Mouse (Mus musculus): ENCODE measurements around the gene Spem1. TPM values are rescaled to one million over a fixed set of nuclear protein-coding genes. Genes with fewer than 3 reads are reported as not detected.

The Spem1 gene
- polyA plus RNA-seq, 1 experiment from 2014 or later, result 0.35 TPM

DNA sequence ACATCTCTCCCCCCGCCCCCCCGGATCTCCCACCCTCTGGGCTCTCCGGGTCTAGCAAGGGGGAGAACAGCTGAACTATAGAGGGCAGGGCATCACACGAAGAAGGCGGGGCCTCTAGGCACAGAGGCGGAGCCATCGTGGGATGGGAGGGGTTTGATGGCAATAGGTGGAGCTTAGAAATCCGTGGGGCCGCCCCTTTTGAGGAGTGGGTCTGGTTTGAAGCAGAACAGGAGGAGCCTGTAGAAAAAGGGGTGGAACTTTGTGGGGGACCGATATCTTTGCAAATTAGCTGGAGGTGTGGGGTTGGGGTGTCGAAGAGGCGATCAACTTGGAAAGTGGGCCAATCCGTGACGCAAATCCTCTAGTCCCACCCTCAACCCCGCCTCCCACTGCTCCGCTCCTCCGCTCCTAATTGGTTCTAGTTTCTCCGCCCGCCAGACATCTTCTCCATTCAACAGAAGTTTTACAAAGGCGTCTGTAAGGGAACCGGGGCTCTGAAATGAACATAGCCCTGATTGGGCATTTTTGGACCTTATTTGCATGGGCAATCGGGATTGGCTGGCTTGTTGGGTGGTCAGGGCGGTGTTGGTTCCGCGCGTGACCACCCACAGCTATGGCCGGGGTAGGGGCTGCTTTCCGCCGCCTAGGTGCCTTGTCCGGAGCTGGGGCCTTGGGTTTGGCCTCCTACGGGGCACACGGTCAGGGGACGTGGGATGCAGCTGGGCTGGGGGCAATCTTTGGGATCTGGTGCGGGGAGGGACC, 16.2 kb upstream of the Spem1 start, which contains the start of gene Tmem256:
Gene Tmem256, plus strand, starts transcription at position 563 of the 762 bp plus-strand sequence.
- H3K9me3 ChIP-seq (ENCODE audit: control insufficient read depth, low read length), result no peaks in the 10 kb centered on the region
- no peaks in the 10 kb centered on the region; the same call in 1 of the 2 replicates for H3K36me3 ChIP-seq (ENCODE audit: control insufficient read depth, insufficient read depth, low read length)
- no peaks in the 10 kb centered on the region for H3K27me3 ChIP-seq (replicated peaks; ENCODE audit: control insufficient read depth, insufficient read depth, low read length)
- peak within 1 kb of the TSS; percentile 96 for H3K27ac ChIP-seq (ENCODE audit: low read depth, low read length)
- peak within 1 kb of the TSS; percentile 89 for H3K4me2 ChIP-seq (ENCODE audit: low read length)
- peak within 1 kb of the TSS; percentile 94 for H3K9ac ChIP-seq (ENCODE audit: low read depth, low read length)
- peaks cover 34% of the 10 kb centered on the region for H3K4me1 ChIP-seq (ENCODE audit: control insufficient read depth, insufficient read depth, low read depth, low read length)
- WGBS, result under 1% methylated on average over 34 of the region's 34 CpGs
- peak within 1 kb of the TSS; percentile 87 for H3K4me3 ChIP-seq (ENCODE audit: low read length)
- peak; percentile 92 for ATAC-seq

DNA sequence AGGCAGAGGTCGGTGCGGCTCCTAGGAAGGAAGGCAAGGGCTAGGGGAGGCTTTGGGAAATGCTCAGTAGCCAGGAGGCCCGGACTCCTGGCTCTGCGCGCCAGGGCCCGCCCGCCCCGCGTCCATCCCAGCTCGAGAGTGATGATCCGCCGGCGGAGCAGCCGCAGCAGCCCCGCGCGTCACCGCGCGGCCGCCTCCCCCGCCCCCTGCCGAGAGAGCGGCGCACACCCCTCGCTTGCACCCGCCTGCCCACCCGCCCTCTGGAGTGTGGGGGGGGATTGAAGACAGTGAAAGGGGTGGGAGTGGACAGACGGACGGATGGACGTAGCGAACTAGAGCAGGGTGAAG, 15.6 kb upstream of the Spem1 start, which contains the start of gene Nlgn2:
Gene Nlgn2, minus strand, starts transcription at position 181 of the 348 bp plus-strand sequence.
- peak within 1 kb of the TSS; percentile 96 for H3K27ac ChIP-seq (ENCODE audit: low read depth, low read length)
- H3K4me1 ChIP-seq (ENCODE audit: control insufficient read depth, insufficient read depth, low read depth, low read length), result peaks cover 34% of the 10 kb centered on the region
- no peaks in the 10 kb centered on the region for H3K27me3 ChIP-seq (replicated peaks; ENCODE audit: control insufficient read depth, insufficient read depth, low read length)
- ATAC-seq, result no peak; the same call in 1 of the 2 replicates
- peak within 1 kb of the TSS; percentile 89 for H3K4me2 ChIP-seq (ENCODE audit: low read length)
- H3K36me3 ChIP-seq (ENCODE audit: control insufficient read depth, insufficient read depth, low read length), result peaks cover 4% of the 10 kb centered on the region
- H3K4me3 ChIP-seq (ENCODE audit: low read length), result peak within 1 kb of the TSS; percentile 87
- peak within 1 kb of the TSS; percentile 94 for H3K9ac ChIP-seq (ENCODE audit: low read depth, low read length)
- 0% methylated on average over 19 of the region's 32 CpGs for WGBS
- no peaks in the 10 kb centered on the region for H3K9me3 ChIP-seq (ENCODE audit: control insufficient read depth, low read length)

DNA sequence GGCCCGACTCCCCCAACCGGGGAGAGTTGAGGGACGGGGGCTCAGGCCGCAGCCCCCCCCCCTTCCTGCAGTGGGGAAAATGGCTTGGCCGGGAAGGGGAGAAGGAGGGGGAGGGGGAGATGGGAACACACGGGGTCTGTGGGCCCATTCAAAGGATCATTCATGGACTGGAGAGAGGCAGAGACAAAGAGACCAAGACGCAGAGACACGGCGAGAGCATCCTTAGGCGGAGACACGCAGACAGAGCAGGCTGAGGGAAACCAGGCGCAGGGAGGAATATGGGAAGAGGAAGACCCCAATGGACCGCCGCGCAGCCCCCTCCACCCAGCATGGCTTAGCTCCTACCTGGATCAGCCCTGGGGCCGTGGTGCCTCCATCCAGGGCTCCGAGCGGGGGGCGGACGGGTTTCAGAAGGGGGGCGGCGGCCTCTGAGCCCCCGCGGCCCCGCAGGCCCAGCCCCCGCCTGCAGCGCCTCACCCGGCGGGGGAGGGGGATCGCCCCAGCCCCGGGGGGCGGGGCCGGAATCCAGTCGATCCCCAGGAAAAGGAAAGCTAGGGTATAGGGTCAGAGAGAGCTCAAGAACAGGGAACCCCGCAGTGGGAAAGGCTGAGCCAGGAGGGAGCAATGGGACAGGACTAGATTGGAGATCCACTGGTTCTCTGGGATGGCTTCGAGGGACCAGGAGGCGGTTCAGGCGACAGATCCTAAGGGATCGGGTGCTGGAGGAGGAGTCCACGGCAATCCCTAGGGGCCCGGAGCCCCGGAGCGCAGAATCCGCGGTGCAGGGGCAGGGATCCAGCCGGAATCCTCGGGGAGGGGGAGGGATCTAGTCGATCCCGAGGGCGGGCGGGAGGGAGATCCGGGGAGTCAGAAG, 15.0 kb upstream of the Spem1 start:
- Histone ChIP-seq H3K36me3 (ENCODE audit: control insufficient read depth, insufficient read depth, low read length) (peaks cover 9% of the 10 kb centered on the region), H3K4me2 (ENCODE audit: low read length) (peak overlapping the region; percentile 89), H3K4me1 (ENCODE audit: control insufficient read depth, insufficient read depth, low read depth, low read length) (peaks cover 34% of the 10 kb centered on the region), H3K4me3 (ENCODE audit: low read length) (peak overlapping the region; percentile 87), H3K9me3 (ENCODE audit: control insufficient read depth, low read length) (no peaks in the 10 kb centered on the region), H3K27ac (ENCODE audit: low read depth, low read length) (peak overlapping the region; percentile 96), H3K9ac (ENCODE audit: low read depth, low read length) (peak overlapping the region; percentile 94), H3K27me3 (replicated peaks; ENCODE audit: control insufficient read depth, insufficient read depth, low read length) (no peaks in the 10 kb centered on the region)
- ATAC-seq, result no peak
- WGBS, result under 1% methylated on average over 40 of the region's 52 CpGs

DNA sequence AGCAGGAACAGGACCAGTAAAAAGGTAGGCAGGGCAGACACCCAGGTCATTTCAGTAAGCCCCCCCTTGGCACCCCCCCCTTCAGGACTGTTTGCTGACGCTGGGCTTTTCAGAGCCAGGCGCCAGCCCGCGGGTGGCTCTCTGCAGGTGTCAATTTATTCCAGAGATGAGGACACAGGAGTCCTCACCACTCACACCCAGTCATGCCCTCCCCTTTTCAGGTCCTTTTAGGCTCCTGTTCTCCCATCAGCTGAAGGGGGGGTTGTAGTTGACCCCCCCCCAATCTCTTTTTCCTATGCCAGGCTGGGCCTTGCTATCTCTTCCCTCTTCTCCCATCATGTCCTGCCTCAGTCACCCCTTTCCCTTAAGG, 14.0 kb upstream of the Spem1 start:
- H3K36me3 ChIP-seq (ENCODE audit: control insufficient read depth, insufficient read depth, low read length), result peaks cover 9% of the 10 kb centered on the region
- H3K9me3 ChIP-seq (ENCODE audit: control insufficient read depth, low read length), result no peaks in the 10 kb centered on the region
- H3K4me2 ChIP-seq (ENCODE audit: low read length), result peak overlapping the region; percentile 89
- 3% methylated on average over 4 of the region's 4 CpGs for WGBS
- H3K27ac ChIP-seq (ENCODE audit: low read depth, low read length), result peak overlapping the region; percentile 96
- peaks cover 34% of the 10 kb centered on the region for H3K4me1 ChIP-seq (ENCODE audit: control insufficient read depth, insufficient read depth, low read depth, low read length)
- H3K9ac ChIP-seq (ENCODE audit: low read depth, low read length), result peak overlapping the region; percentile 94
- no peaks in the 10 kb centered on the region for H3K27me3 ChIP-seq (replicated peaks; ENCODE audit: control insufficient read depth, insufficient read depth, low read length)
- ATAC-seq, result no peak
- peak overlapping the region; percentile 87 for H3K4me3 ChIP-seq (ENCODE audit: low read length)

DNA sequence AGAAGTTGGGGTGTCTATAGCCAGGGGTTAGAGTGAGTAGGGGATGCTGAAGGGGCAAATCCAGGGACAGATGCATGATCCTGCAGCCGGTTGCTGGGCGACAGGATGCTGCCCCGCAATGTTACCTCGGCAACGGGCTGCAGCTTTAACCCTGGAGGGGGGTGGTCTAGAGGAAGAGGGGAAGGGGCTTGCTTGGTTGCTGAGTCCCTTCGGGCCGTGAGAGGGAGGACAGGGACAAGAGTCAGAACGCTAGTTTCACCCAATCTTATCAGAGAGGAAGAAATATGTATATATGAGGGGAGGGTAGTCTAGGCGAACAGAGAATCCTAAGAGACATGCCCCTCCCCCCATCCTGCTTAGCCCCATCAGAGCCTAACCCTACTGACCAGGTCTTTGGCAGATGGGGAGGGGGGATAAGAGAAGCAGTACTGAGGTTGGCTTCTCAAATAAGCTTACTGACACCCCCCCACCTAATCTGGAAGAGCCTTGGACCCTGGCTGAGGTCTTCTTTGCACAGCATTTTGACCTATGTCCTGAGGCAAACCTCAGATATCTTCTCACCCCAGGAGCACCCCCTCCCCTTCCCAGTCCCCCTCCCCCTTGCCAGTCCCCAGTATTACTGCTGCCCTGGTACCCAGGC, 13.5 kb upstream of the Spem1 start:
- H3K27me3 ChIP-seq (replicated peaks; ENCODE audit: control insufficient read depth, insufficient read depth, low read length), result no peaks in the 10 kb centered on the region
- H3K4me2 ChIP-seq (ENCODE audit: low read length), result peak overlapping the region; percentile 89
- ATAC-seq, result no peak
- H3K4me3 ChIP-seq (ENCODE audit: low read length), result peak overlapping the region; percentile 87
- WGBS, result 3% methylated on average over 9 of the region's 9 CpGs
- peaks cover 34% of the 10 kb centered on the region for H3K4me1 ChIP-seq (ENCODE audit: control insufficient read depth, insufficient read depth, low read depth, low read length)
- peaks cover 9% of the 10 kb centered on the region for H3K36me3 ChIP-seq (ENCODE audit: control insufficient read depth, insufficient read depth, low read length)
- peak overlapping the region; percentile 96 for H3K27ac ChIP-seq (ENCODE audit: low read depth, low read length)
- H3K9ac ChIP-seq (ENCODE audit: low read depth, low read length), result peak overlapping the region; percentile 94
- no peaks in the 10 kb centered on the region for H3K9me3 ChIP-seq (ENCODE audit: control insufficient read depth, low read length)

DNA sequence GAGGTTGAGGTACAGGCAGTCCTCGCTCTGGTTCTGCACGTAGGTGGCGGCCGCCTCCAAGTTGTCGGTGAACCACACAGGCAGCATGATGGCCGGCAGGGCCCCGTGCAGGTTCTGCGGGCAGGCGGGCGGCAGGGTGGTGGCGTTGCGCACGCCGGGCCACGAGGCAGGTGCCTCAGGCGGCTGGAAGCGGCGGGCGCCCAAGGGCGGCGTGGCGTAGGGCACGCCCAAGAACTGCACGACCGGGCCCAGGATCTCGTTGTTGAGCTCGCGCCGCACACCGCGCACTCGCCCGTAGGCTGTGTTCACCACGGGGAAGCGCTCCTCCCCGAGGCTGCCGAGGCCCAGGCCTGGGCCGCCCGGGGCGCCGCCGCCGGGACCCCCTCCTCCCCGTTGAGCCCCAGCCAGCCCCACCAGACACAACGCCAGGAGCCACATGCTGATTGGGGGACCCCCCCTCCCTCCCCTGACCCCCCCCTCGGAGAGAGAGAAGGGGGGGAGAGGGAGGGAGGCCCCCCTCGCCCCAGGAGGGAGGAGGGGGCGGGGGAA, 12.1 kb upstream of the Spem1 start:
- 4% methylated on average over 47 of the region's 48 CpGs for WGBS
- Histone ChIP-seq H3K36me3 (ENCODE audit: control insufficient read depth, insufficient read depth, low read length) (peaks cover 9% of the 10 kb centered on the region), H3K4me3 (ENCODE audit: low read length) (peak overlapping the region; percentile 87)

DNA sequence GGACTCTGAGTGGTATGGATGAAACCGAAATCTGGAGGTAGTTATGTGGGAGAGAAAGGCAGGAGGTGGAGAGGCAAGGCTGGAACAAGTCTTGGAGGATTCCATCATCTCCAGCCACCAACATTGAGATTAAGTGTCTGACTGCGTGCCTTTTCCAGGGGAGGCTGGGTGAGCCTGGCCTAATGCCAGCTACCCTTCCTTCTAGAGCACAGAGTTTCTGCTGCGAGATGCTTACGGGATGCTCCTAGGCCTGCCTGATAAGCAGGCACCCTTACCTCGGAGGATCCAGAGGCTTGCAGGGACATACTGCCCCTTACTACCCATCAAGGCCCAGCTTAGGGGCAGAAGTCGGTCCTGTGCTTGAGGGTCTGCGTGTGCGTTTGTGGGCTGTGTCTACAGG, 11.6 kb upstream of the Spem1 start:
- peaks cover 9% of the 10 kb centered on the region for H3K36me3 ChIP-seq (ENCODE audit: control insufficient read depth, insufficient read depth, low read length)
- WGBS, result 52% methylated on average over 7 of the region's 8 CpGs
- no peaks in the 10 kb centered on the region for H3K27me3 ChIP-seq (replicated peaks; ENCODE audit: control insufficient read depth, insufficient read depth, low read length)
- ATAC-seq, result no peak
- no peaks in the 10 kb centered on the region for H3K9me3 ChIP-seq (ENCODE audit: control insufficient read depth, low read length)
- H3K4me1 ChIP-seq (ENCODE audit: control insufficient read depth, insufficient read depth, low read depth, low read length), result peaks cover 30% of the 10 kb centered on the region
- H3K9ac ChIP-seq (ENCODE audit: low read depth, low read length), result peak overlapping the region; percentile 94
- H3K27ac ChIP-seq (ENCODE audit: low read depth, low read length), result no peak overlapping the region
- H3K4me2 ChIP-seq (ENCODE audit: low read length), result peak overlapping the region; percentile 89
- peak overlapping the region; percentile 87 for H3K4me3 ChIP-seq (ENCODE audit: low read length)

More for the DNA sequence above, 12.1 kb upstream of the Spem1 start:
- ATAC-seq, result no peak
- Histone ChIP-seq H3K9me3 (ENCODE audit: control insufficient read depth, low read length) (no peaks in the 10 kb centered on the region), H3K27ac (ENCODE audit: low read depth, low read length) (peak overlapping the region; percentile 45; the same call in 1 of the 2 replicates), H3K4me1 (ENCODE audit: control insufficient read depth, insufficient read depth, low read depth, low read length) (peaks cover 33% of the 10 kb centered on the region), H3K4me2 (ENCODE audit: low read length) (peak overlapping the region; percentile 89), H3K27me3 (replicated peaks; ENCODE audit: control insufficient read depth, insufficient read depth, low read length) (no peaks in the 10 kb centered on the region), H3K9ac (ENCODE audit: low read depth, low read length) (peak overlapping the region; percentile 94)

DNA sequence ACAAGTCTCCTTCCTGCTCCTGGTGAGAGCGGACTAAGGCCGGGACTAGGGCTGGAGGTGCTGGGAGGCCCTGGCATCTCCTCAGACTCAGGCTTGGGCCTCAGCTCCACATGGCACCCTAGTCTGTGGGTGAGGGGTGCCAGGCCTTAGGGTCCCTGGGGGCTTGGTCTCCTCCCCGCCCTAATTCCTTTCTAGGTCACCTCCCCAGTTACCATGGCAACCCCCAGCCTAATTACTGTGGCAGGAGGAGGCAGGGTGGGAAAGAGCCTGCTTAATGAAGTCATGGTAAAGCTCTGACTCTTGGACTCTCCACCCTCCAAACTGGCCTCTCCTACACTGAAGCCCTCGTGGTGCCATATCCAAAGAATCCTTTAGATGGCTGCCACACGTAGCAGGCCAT, 6.9 kb upstream of the Spem1 start:
- Histone ChIP-seq H3K9me3 (ENCODE audit: control insufficient read depth, low read length) (no peaks in the 10 kb centered on the region), H3K4me1 (ENCODE audit: control insufficient read depth, insufficient read depth, low read depth, low read length) (peaks cover 8% of the 10 kb centered on the region), H3K4me3 (ENCODE audit: low read length) (no peak overlapping the region), H3K9ac (ENCODE audit: low read depth, low read length) (no peak overlapping the region), H3K27ac (ENCODE audit: low read depth, low read length) (no peak overlapping the region), H3K27me3 (replicated peaks; ENCODE audit: control insufficient read depth, insufficient read depth, low read length) (no peaks in the 10 kb centered on the region), H3K36me3 (ENCODE audit: control insufficient read depth, insufficient read depth, low read length) (peaks cover 46% of the 10 kb centered on the region), H3K4me2 (ENCODE audit: low read length) (no peak overlapping the region)
- WGBS, result 63% methylated on average over 5 of the region's 5 CpGs
- no peak for ATAC-seq
